ENCODE assay signal across 23 mouse cellular contexts in genomic region chr2:144646360-144646759, GRCm38 (mm10). TPM values are rescaled to one million over a fixed set of nuclear protein-coding genes. Genes with fewer than 3 reads are reported as not detected.
DNase-seq lines count a peak whose midpoint lies in the region; ATAC-seq and TF ChIP-seq lines count a peak whose summit lies in the region.
"Had no signal": no experiment of that assay in that cellular context is flagged by ENCODE, and none has a peak within 500 bp of the region (broad histone marks: within the 10 kb centered on the region; RNA-seq: fewer than 3 reads in every experiment).

No protein-coding gene starts in this region.

- DNase-seq in heart, adult 11 months, result peak; percentile 55
- no peak for DNase-seq in heart, adult 9 months (ENCODE audit: low spot score in 2 of 2)
- no peak for DNase-seq in midbrain, postnatal 0 days (ENCODE audit: low spot score)
- peak; percentile 45 for DNase-seq in CH12.LX (ENCODE audit: extremely low read depth)
- DNase-seq: adrenal gland, adult 8-10 months; adrenal gland, postnatal 25 days; cerebellum, adult 11-12 months; cerebellum, adult 8-10 months; cerebellum, postnatal 10 days; gastrocnemius, postnatal 14 days; heart, adult 2 months had no signal

- peak; percentile 77 for TF ChIP-seq EP300 in CH12.LX (IDR thresholded peaks at IDR 0.05; ENCODE audit: low read length)

- TF ChIP-seq RAD21 in CH12.LX (IDR thresholded peaks at IDR 0.05; ENCODE audit: low read depth, low read length), result no peak

- H3K4me2 ChIP-seq in midbrain, embryonic 13.5 days (replicated peaks), result no peak overlapping the region
- no peak overlapping the region for H3K4me2 ChIP-seq in midbrain, postnatal 0 days (ENCODE audit: low read depth, low read length, poor library complexity, severe bottlenecking)
- peak overlapping the region; percentile 55; the same call in 1 of the 2 replicates for H3K4me2 ChIP-seq in CH12.LX (ENCODE audit: insufficient read depth, low read depth, poor library complexity, severe bottlenecking)
- no peak overlapping the region for H3K4me2 ChIP-seq in embryonic facial prominence, embryonic 13.5 days
- H3K4me2 ChIP-seq: forebrain, embryonic 13.5 days; heart, embryonic 11.5 days; hindbrain, embryonic 13.5 days had no signal

- dilution Hi-C loops in CH12.LX (cut with MboI; ENCODE audit: extremely low pct_ligation_motif_present, extremely low pct_unique_long_range_greater_than_20kb, low sequenced_read_pairs), result no loop called here

- H3K4me1 ChIP-seq in midbrain, embryonic 13.5 days (replicated peaks), result peaks cover 7% of the 10 kb centered on the region; the same call in 1 of the 2 replicates
- H3K4me1 ChIP-seq in midbrain, postnatal 0 days (ENCODE audit: insufficient read depth, low read length), result 0 out of 2 replicates have a peak, but pooled peaks cover 2% of the 10 kb centered on the region
- H3K4me1 ChIP-seq in CH12.LX (ENCODE audit: control insufficient read depth in 1 of 2, insufficient read depth in 2 of 2), result peaks cover 12 to 59% of the 10 kb centered on the region in 2 experiments
- peaks cover 25% of the 10 kb centered on the region for H3K4me1 ChIP-seq in embryonic facial prominence, embryonic 13.5 days
- H3K4me1 ChIP-seq: forebrain, embryonic 13.5 days had no signal

- H3K36me3 ChIP-seq in midbrain, embryonic 13.5 days, result no peaks in the 10 kb centered on the region
- no peaks in the 10 kb centered on the region for H3K36me3 ChIP-seq in midbrain, postnatal 0 days (ENCODE audit: insufficient read depth, low read length)
- H3K36me3 ChIP-seq in CH12.LX (replicated peaks in 1 of 2; ENCODE audit: control insufficient read depth in 1 of 2, insufficient read depth in 1 of 2, low read length in 1 of 2), result peaks cover 0 to 7% of the 10 kb centered on the region in 2 experiments
- no peaks in the 10 kb centered on the region for H3K36me3 ChIP-seq in embryonic facial prominence, embryonic 13.5 days
- H3K36me3 ChIP-seq: forebrain, embryonic 10.5 days; hindbrain, embryonic 13.5 days had no signal

- H3K79me2 ChIP-seq in CH12.LX (replicated peaks; ENCODE audit: control insufficient read depth, extremely low read depth, insufficient read depth, poor library complexity, severe bottlenecking), result no peaks in the 10 kb centered on the region

- no peaks in the 10 kb centered on the region for H3K27me3 ChIP-seq in midbrain, embryonic 13.5 days
- H3K27me3 ChIP-seq in midbrain, postnatal 0 days (ENCODE audit: insufficient read depth, low read length), result no peaks in the 10 kb centered on the region
- no peaks in the 10 kb centered on the region for H3K27me3 ChIP-seq in CH12.LX (replicated peaks)
- no peaks in the 10 kb centered on the region for H3K27me3 ChIP-seq in embryonic facial prominence, embryonic 13.5 days
- H3K27me3 ChIP-seq: forebrain, embryonic 13.5 days; hindbrain, embryonic 13.5 days had no signal

- WGBS in midbrain, embryonic 13.5 days, result 56% methylated on average over 10 of the region's 10 CpGs
- WGBS in midbrain, postnatal 0 days, result 49% methylated on average over 10 of the region's 10 CpGs
- WGBS in embryonic facial prominence, embryonic 13.5 days, result 20% methylated on average over 10 of the region's 10 CpGs

- no peak for TF ChIP-seq POLR2A in CH12.LX (IDR thresholded peaks at IDR 0.05; ENCODE audit: low read depth, low read length)

- H3K4me3 ChIP-seq in midbrain, embryonic 13.5 days (replicated peaks), result no peak overlapping the region
- no peak overlapping the region for H3K4me3 ChIP-seq in midbrain, postnatal 0 days (ENCODE audit: low read depth, low read length)
- H3K4me3 ChIP-seq in CH12.LX (replicated peaks in 1 of 3; ENCODE audit: low read depth in 2 of 3, low read length in 2 of 3, poor library complexity in 1 of 3), result no peak overlapping the region
- H3K4me3 ChIP-seq in embryonic facial prominence, embryonic 13.5 days, result no peak overlapping the region
- H3K4me3 ChIP-seq: forebrain, embryonic 10.5 days; forebrain, embryonic 13.5 days; heart, adult 2 months; hindbrain, embryonic 13.5 days had no signal

- no peak for TF ChIP-seq CTCF in midbrain, postnatal 0 days (IDR thresholded peaks at IDR 0.05)
- no peak for TF ChIP-seq CTCF in CH12.LX (conservative IDR thresholded peaks at IDR 0.05 in 1 of 2, IDR thresholded peaks at IDR 0.05 in 1 of 2; ENCODE audit: low read depth in 2 of 2, low read length in 2 of 2)

- in situ Hi-C loops in CH12.LX (cut with MboI; ENCODE audit: low pct_ligation_motif_present, low pct_unique_long_range_greater_than_20kb, low sequenced_read_pairs), result loop anchor here (25.0 kb wide), 1 partner anchor 216 kb away; no protein-coding TSS in a partner anchor

- no peak for ATAC-seq in midbrain, embryonic 13.5 days
- ATAC-seq in midbrain, postnatal 0 days (ENCODE audit: low FRiP score), result no peak
- ATAC-seq in embryonic facial prominence, embryonic 13.5 days (ENCODE audit: insufficient number of reproducible peaks, insufficient read depth, low FRiP score, low TSS enrichment, low read depth), result no peak
- ATAC-seq: activated CD4-positive, CD25-positive, alpha-beta regulatory T cell, adult 4 months; CD4-positive, CD25-positive, alpha-beta regulatory T cell, adult 4 months; forebrain, embryonic 13.5 days; forebrain, embryonic 16.5 days; hindbrain, postnatal 0 days; inflammation-experienced regulatory T-cells, adult 6 months; intestine, embryonic 16.5 days had no signal

- H3K27ac ChIP-seq in midbrain, embryonic 13.5 days, result peak overlapping the region; percentile 2; the same call in 1 of the 2 replicates
- H3K27ac ChIP-seq in midbrain, postnatal 0 days (ENCODE audit: low read depth, low read length), result no peak overlapping the region
- H3K27ac ChIP-seq in CH12.LX (ENCODE audit: insufficient read depth, low read depth), result no peak overlapping the region
- H3K27ac ChIP-seq in embryonic facial prominence, embryonic 13.5 days, result peak overlapping the region; percentile 51; the same call in 1 of the 2 replicates
- H3K27ac ChIP-seq: forebrain, embryonic 10.5 days; forebrain, embryonic 13.5 days; heart, adult 2 months; hindbrain, postnatal 0 days had no signal

- H3K9me3 ChIP-seq in midbrain, embryonic 13.5 days, result no peaks in the 10 kb centered on the region
- no peaks in the 10 kb centered on the region for H3K9me3 ChIP-seq in midbrain, postnatal 0 days (ENCODE audit: low read length)
- no peaks in the 10 kb centered on the region for H3K9me3 ChIP-seq in CH12.LX (replicated peaks; ENCODE audit: low read length)
- no peaks in the 10 kb centered on the region for H3K9me3 ChIP-seq in embryonic facial prominence, embryonic 13.5 days
- H3K9me3 ChIP-seq: forebrain, embryonic 10.5 days; forebrain, embryonic 13.5 days; hindbrain, embryonic 13.5 days had no signal

- H3K9ac ChIP-seq in midbrain, embryonic 13.5 days (replicated peaks), result no peak overlapping the region
- H3K9ac ChIP-seq in midbrain, postnatal 0 days (replicated peaks; ENCODE audit: low read length, poor library complexity, severe bottlenecking), result no peak overlapping the region
- peak overlapping the region; percentile 45 for H3K9ac ChIP-seq in CH12.LX (ENCODE audit: insufficient read depth, low read depth)
- H3K9ac ChIP-seq in embryonic facial prominence, embryonic 13.5 days, result no peak overlapping the region
- H3K9ac ChIP-seq: forebrain, embryonic 13.5 days; hindbrain, embryonic 13.5 days had no signal

TF ChIP-seq in CH12.LX, 34 proteins besides CTCF, POLR2A, EP300 and RAD21:
- TF ChIP-seq MAFK (IDR thresholded peaks at IDR 0.05; ENCODE audit: insufficient replicate concordance, low read length) (0 out of 2 replicates have a peak, but pooled peaks have one; percentile 7), MEF2A (IDR thresholded peaks at IDR 0.05; ENCODE audit: borderline replicate concordance, low read depth, low read length) (peak; percentile 97), ETS1 (conservative IDR thresholded peaks at IDR 0.05; ENCODE audit: low read depth, low read length) (peak; percentile 54), IRF4 (IDR thresholded peaks at IDR 0.05; ENCODE audit: low read depth, low read length) (peak; percentile 83), CHD2 (IDR thresholded peaks at IDR 0.05; ENCODE audit: low read length) (no peak), JUN (IDR thresholded peaks at IDR 0.05; ENCODE audit: insufficient read depth, low read depth, low read length) (peak; percentile 51; the same call in 1 of the 2 replicates)

RNA-seq across cellular contexts. Expression of gene Dtd1, which starts 46.7 kb away (rescaled TPM):
- 80.8 and 89.8 TPM in 2 replicates for polyA plus RNA-seq in midbrain, embryonic 13.5 days (2015; fragmentation: Nextera tagmentation; extraction: Ambion mirVana)
- 88.7 and 105 TPM in 2 replicates for total RNA-seq in midbrain, postnatal 0 days (2014; rRNA removed)
- polyA plus RNA-seq in midbrain, postnatal 0 days (2015; fragmentation: Nextera tagmentation; extraction: Ambion mirVana), result 202 and 217 TPM in 2 replicates
- total RNA-seq in CH12.LX (2012; rRNA removed) (43.1 and 47.8 TPM in 2 replicates), CH12.LX (2014; rRNA removed) (42.7 and 46.4 TPM in 2 replicates)
- 43.3 and 48.8 TPM in 2 replicates for polyA plus RNA-seq in CH12.LX (2012; ENCODE audit: insufficient read length, low read depth)
- 48.1 and 50.8 TPM in 2 replicates for polyA plus RNA-seq in embryonic facial prominence, embryonic 13.5 days (2015; fragmentation: Nextera tagmentation; extraction: Ambion mirVana)

RNA-seq across cellular contexts. Expression of gene Smim26, which starts 52.5 kb away (rescaled TPM):
- polyA plus RNA-seq in midbrain, embryonic 13.5 days (2015; fragmentation: Nextera tagmentation; extraction: Ambion mirVana), result 54.6 and 64.2 TPM in 2 replicates
- total RNA-seq in midbrain, postnatal 0 days (2014; rRNA removed), result 19.1 and 25.0 TPM in 2 replicates
- polyA plus RNA-seq in midbrain, postnatal 0 days (2015; fragmentation: Nextera tagmentation; extraction: Ambion mirVana), result 72.2 and 74.1 TPM in 2 replicates
- total RNA-seq in CH12.LX (2012; rRNA removed) (34.7 and 36.1 TPM in 2 replicates), CH12.LX (2014; rRNA removed) (59.7 and 69.6 TPM in 2 replicates)
- polyA plus RNA-seq in CH12.LX (2012; ENCODE audit: insufficient read length, low read depth), result 30.0 and 35.0 TPM in 2 replicates
- 43.6 and 45.8 TPM in 2 replicates for polyA plus RNA-seq in embryonic facial prominence, embryonic 13.5 days (2015; fragmentation: Nextera tagmentation; extraction: Ambion mirVana)

Comparison
In these comparisons a context has a peak if more than half of its experiments do, and no peak if none do; other contexts are left out.
1. DNase-seq: peak in heart, adult 11 months (single experiment) and CH12.LX (single experiment); none in heart, adult 9 months (0 of 2) and midbrain, postnatal 0 days (single experiment).
2. H3K27ac ChIP-seq: peak in midbrain, embryonic 13.5 days (single experiment) and embryonic facial prominence, embryonic 13.5 days (single experiment); none in midbrain, postnatal 0 days (single experiment) and CH12.LX (single experiment).